Mouse (Mus musculus): ENCODE data around the gene Ubap1l. TPM values are rescaled to one million over a fixed set of nuclear protein-coding genes. Genes with fewer than 3 reads are reported as not detected.

The Ubap1l gene
- polyA plus RNA-seq, 1 experiment from 2014 or later: 2.1 TPM

- H3K36me3 ChIP-seq (ENCODE audit: control insufficient read depth, insufficient read depth, low read length): peaks cover 28% of the 10 kb centered on the region
- H3K4me1 ChIP-seq (ENCODE audit: control insufficient read depth, insufficient read depth, low read length): no peaks in the 10 kb centered on the region
- no peak overlapping the region for H3K4me3 ChIP-seq (ENCODE audit: low read depth, low read length)
- WGBS: 79% methylated on average over 9 of the region's 9 CpGs
- no peak for ATAC-seq
- no peak overlapping the region for H3K4me2 ChIP-seq (ENCODE audit: low read length)
- no peak overlapping the region for H3K27ac ChIP-seq (ENCODE audit: low read length)
- no peaks in the 10 kb centered on the region for H3K9me3 ChIP-seq (replicated peaks; ENCODE audit: control insufficient read depth, low read length, poor library complexity, severe bottlenecking)
- no peaks in the 10 kb centered on the region for H3K27me3 ChIP-seq (ENCODE audit: control insufficient read depth, insufficient read depth, low read depth, low read length)
- H3K9ac ChIP-seq (ENCODE audit: low read depth, low read length): no peak overlapping the region
Observed at GRCm38 (mm10) chr9:65363684-65364083, 2.8 kb downstream of the Ubap1l start.

GRCm38 (mm10) chr9:65365721-65366120 lies 4.9 kb downstream of the Ubap1l start:
- H3K27ac ChIP-seq (ENCODE audit: low read length): no peak overlapping the region
- peaks cover 15% of the 10 kb centered on the region for H3K36me3 ChIP-seq (ENCODE audit: control insufficient read depth, insufficient read depth, low read length)
- H3K4me2 ChIP-seq (ENCODE audit: low read length): no peak overlapping the region
- H3K4me3 ChIP-seq (ENCODE audit: low read depth, low read length): no peak overlapping the region
- ATAC-seq: no peak
- H3K9ac ChIP-seq (ENCODE audit: low read depth, low read length): no peak overlapping the region
- WGBS: 86% methylated on average over 7 of the region's 7 CpGs
- H3K9me3 ChIP-seq (replicated peaks; ENCODE audit: control insufficient read depth, low read length, poor library complexity, severe bottlenecking): no peaks in the 10 kb centered on the region
- H3K4me1 ChIP-seq (ENCODE audit: control insufficient read depth, insufficient read depth, low read length): no peaks in the 10 kb centered on the region
- no peaks in the 10 kb centered on the region for H3K27me3 ChIP-seq (ENCODE audit: control insufficient read depth, insufficient read depth, low read depth, low read length)

DNA sequence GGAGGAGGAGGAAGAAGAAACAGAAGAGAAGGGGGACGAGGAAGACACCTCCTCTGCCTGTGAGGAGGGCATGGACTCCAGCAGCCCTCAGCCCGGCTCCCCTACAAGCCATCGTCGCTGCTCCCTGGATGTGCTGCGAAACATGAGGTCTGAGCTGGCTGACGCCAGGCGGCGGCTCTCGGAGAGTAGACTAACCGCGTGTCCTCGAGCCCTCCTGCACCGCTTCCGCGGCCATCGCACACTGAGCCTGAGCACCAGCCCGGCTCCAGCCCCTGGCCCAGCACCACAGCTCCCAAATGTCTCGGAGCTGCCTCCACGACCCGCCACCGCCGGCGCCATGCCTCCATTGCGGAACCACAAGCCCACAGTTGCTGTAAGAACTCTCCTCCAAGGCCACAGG lies 10.9 kb downstream of the Ubap1l start:
- Histone ChIP-seq H3K27me3 (ENCODE audit: control insufficient read depth, insufficient read depth, low read depth, low read length) (no peaks in the 10 kb centered on the region), H3K9ac (ENCODE audit: low read depth, low read length) (no peak overlapping the region), H3K4me1 (ENCODE audit: control insufficient read depth, insufficient read depth, low read length) (no peaks in the 10 kb centered on the region), H3K36me3 (ENCODE audit: control insufficient read depth, insufficient read depth, low read length) (peaks cover 8% of the 10 kb centered on the region), H3K4me3 (ENCODE audit: low read depth, low read length) (no peak overlapping the region), H3K4me2 (ENCODE audit: low read length) (no peak overlapping the region), H3K27ac (ENCODE audit: low read length) (no peak overlapping the region), H3K9me3 (replicated peaks; ENCODE audit: control insufficient read depth, low read length, poor library complexity, severe bottlenecking) (no peaks in the 10 kb centered on the region)
- WGBS: 79% methylated on average over 24 of the region's 24 CpGs
- no peak for ATAC-seq

DNA sequence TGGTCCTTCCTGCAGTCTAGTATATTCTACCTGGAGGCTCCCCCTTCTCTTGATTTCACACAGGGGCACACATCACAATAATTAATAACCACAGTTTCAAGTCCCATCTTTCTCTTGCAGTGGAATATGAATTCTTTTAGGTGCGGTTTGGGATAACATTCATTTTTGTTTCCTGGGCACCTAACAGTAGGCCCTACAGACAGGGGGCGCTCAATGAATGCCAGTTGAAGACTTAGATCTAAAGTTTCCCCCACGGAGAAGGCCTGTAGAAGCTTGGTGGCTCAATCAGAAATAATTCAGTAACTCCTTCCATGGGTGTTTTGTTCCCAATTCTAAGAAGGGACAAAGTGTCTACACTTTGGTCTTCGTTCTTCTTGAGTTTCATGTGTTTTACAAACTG lies 11.6 kb downstream of the Ubap1l start:
- H3K9me3 ChIP-seq (replicated peaks; ENCODE audit: control insufficient read depth, low read length, poor library complexity, severe bottlenecking): no peaks in the 10 kb centered on the region
- H3K4me1 ChIP-seq (ENCODE audit: control insufficient read depth, insufficient read depth, low read length): no peaks in the 10 kb centered on the region
- no peak overlapping the region for H3K27ac ChIP-seq (ENCODE audit: low read length)
- no peak overlapping the region for H3K9ac ChIP-seq (ENCODE audit: low read depth, low read length)
- H3K36me3 ChIP-seq (ENCODE audit: control insufficient read depth, insufficient read depth, low read length): peaks cover 6% of the 10 kb centered on the region; the same call in 1 of the 2 replicates
- no peak overlapping the region for H3K4me2 ChIP-seq (ENCODE audit: low read length)
- no peak for ATAC-seq
- no peaks in the 10 kb centered on the region for H3K27me3 ChIP-seq (ENCODE audit: control insufficient read depth, insufficient read depth, low read depth, low read length)
- no peak overlapping the region for H3K4me3 ChIP-seq (ENCODE audit: low read depth, low read length)
- 77% methylated on average over 4 of the region's 4 CpGs for WGBS

DNA sequence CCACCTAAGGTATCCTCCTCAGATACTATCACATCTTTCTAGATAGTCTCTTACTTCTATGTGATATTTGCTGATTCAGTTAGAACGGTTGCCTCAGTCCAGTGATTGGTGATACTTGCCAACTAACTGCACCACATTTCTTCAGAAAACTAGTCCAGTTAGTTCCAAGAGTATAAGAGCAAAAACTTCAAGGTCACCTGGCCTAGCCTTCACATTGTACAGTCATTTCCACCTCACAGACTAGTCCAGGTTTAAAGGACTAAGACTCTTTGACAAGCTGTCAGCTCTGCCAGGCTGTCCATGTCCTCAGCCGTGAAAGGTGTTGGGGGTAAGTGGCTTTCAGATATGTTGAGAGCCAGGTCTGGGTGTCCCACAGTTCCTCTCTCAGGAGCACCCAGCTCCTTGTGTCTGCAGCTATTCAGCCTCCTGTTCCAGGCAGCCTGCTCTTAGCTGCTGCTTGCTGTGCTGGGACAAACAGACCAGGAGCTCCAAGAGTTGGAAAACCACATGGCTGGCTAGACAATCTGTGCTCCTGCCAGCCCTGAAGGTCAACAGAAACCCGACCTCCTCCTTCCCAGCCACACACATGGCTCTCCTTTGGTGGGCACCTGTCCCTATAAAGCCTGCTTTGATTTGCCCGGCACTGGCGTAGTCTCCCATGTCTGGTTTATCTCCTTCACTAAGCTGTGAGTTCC lies 13.8 kb downstream of the Ubap1l start:
- no peak overlapping the region for H3K27ac ChIP-seq (ENCODE audit: low read length)
- H3K9ac ChIP-seq (ENCODE audit: low read depth, low read length): no peak overlapping the region
- no peaks in the 10 kb centered on the region for H3K4me1 ChIP-seq (ENCODE audit: control insufficient read depth, insufficient read depth, low read length)
- ATAC-seq: no peak
- no peak overlapping the region for H3K4me2 ChIP-seq (ENCODE audit: low read length)
- 86% methylated on average over 5 of the region's 5 CpGs for WGBS
- H3K27me3 ChIP-seq (ENCODE audit: control insufficient read depth, insufficient read depth, low read depth, low read length): no peaks in the 10 kb centered on the region
- peaks cover 6% of the 10 kb centered on the region; the same call in 1 of the 2 replicates for H3K36me3 ChIP-seq (ENCODE audit: control insufficient read depth, insufficient read depth, low read length)
- no peak overlapping the region for H3K4me3 ChIP-seq (ENCODE audit: low read depth, low read length)
- no peaks in the 10 kb centered on the region for H3K9me3 ChIP-seq (replicated peaks; ENCODE audit: control insufficient read depth, low read length, poor library complexity, severe bottlenecking)

GRCm38 (mm10) chr9:65375163-65375934 lies 14.5 kb downstream of the Ubap1l start:
- H3K27me3 ChIP-seq (ENCODE audit: control insufficient read depth, insufficient read depth, low read depth, low read length): no peaks in the 10 kb centered on the region
- 83% methylated on average over 9 of the region's 9 CpGs for WGBS

DNA sequence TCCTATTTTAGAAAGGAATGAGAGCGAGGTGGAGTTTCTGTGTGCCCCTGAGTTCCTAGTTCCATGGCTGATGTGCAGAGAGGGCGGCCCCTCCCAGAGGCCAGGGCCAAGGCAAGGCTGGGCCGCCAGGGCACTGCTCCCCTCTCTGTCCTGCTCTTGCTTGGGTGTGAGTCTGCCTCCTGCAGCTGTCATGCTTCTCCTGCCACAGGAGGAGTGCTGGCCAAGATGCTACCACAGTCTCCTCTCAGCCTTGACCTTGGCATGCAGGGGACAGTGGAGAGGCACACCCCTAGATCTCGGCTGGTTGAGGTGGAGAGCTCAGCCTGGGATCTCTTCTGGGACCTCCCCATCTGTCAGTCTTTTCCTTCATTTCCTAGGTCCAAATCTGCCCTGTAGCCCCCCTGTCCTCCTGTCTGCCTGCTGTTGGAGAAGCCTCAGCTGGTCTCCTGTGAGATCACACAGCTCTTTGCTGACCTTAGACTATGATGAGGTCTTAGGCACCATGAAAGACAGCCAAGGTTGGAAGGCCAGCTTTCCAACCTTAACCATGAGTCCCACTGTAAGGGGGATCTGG lies 20.3 kb downstream of the Ubap1l start:
- no peaks in the 10 kb centered on the region for H3K36me3 ChIP-seq (ENCODE audit: control insufficient read depth, insufficient read depth, low read length)
- no peak overlapping the region for H3K4me2 ChIP-seq (ENCODE audit: low read length)
- H3K4me1 ChIP-seq (ENCODE audit: control insufficient read depth, insufficient read depth, low read length): no peaks in the 10 kb centered on the region
- H3K9ac ChIP-seq (ENCODE audit: low read depth, low read length): no peak overlapping the region
- H3K27me3 ChIP-seq (ENCODE audit: control insufficient read depth, insufficient read depth, low read depth, low read length): no peaks in the 10 kb centered on the region
- 72% methylated on average over 4 of the region's 4 CpGs for WGBS
- H3K9me3 ChIP-seq (replicated peaks; ENCODE audit: control insufficient read depth, low read length, poor library complexity, severe bottlenecking): no peaks in the 10 kb centered on the region
- no peak for ATAC-seq
- H3K4me3 ChIP-seq (ENCODE audit: low read depth, low read length): no peak overlapping the region
- H3K27ac ChIP-seq (ENCODE audit: low read length): no peak overlapping the region

More at GRCm38 (mm10) chr9:65375163-65375934, 14.5 kb downstream of the Ubap1l start:
- ATAC-seq: no peak
- H3K4me2 ChIP-seq (ENCODE audit: low read length): no peak overlapping the region
- H3K9ac ChIP-seq (ENCODE audit: low read depth, low read length): no peak overlapping the region
- H3K4me3 ChIP-seq (ENCODE audit: low read depth, low read length): no peak overlapping the region
- H3K4me1 ChIP-seq (ENCODE audit: control insufficient read depth, insufficient read depth, low read length): no peaks in the 10 kb centered on the region
- no peak overlapping the region for H3K27ac ChIP-seq (ENCODE audit: low read length)
- H3K9me3 ChIP-seq (replicated peaks; ENCODE audit: control insufficient read depth, low read length, poor library complexity, severe bottlenecking): no peaks in the 10 kb centered on the region
- peaks cover 6% of the 10 kb centered on the region; the same call in 1 of the 2 replicates for H3K36me3 ChIP-seq (ENCODE audit: control insufficient read depth, insufficient read depth, low read length)

- 86% methylated on average over 6 of the region's 6 CpGs for WGBS
- no peak overlapping the region for H3K27ac ChIP-seq (ENCODE audit: low read length)
- H3K36me3 ChIP-seq (ENCODE audit: control insufficient read depth, insufficient read depth, low read length): no peaks in the 10 kb centered on the region
- H3K27me3 ChIP-seq (ENCODE audit: control insufficient read depth, insufficient read depth, low read depth, low read length): no peaks in the 10 kb centered on the region
- ATAC-seq: no peak
- no peak overlapping the region for H3K9ac ChIP-seq (ENCODE audit: low read depth, low read length)
- H3K4me1 ChIP-seq (ENCODE audit: control insufficient read depth, insufficient read depth, low read length): no peaks in the 10 kb centered on the region
- H3K4me3 ChIP-seq (ENCODE audit: low read depth, low read length): no peak overlapping the region
- H3K9me3 ChIP-seq (replicated peaks; ENCODE audit: control insufficient read depth, low read length, poor library complexity, severe bottlenecking): no peaks in the 10 kb centered on the region
- no peak overlapping the region for H3K4me2 ChIP-seq (ENCODE audit: low read length)
Observed at GRCm38 (mm10) chr9:65382031-65382750, 21.4 kb downstream of the Ubap1l start.
